Mouse (Mus musculus): ENCODE data around the gene Gsn.

Gene Gsn

GRCm38 (mm10) chr2:35288758-35289635 lies 32.8 kb downstream of the Gsn start:
- Histone ChIP-seq H3K4me1 (replicated peaks; ENCODE audit: low read depth, low read length) (peaks cover 6% of the 10 kb centered on the region), H3K36me3 (ENCODE audit: insufficient read depth, low read length) (no peaks in the 10 kb centered on the region), H3K4me3 (replicated peaks; ENCODE audit: low read length) (no peak overlapping the region), H3K27me3 (ENCODE audit: insufficient read depth, low read length) (peaks cover 22% of the 10 kb centered on the region), H3K9me3 (ENCODE audit: low read length) (no peaks in the 10 kb centered on the region)
- TF ChIP-seq POU5F1 (IDR thresholded peaks at IDR 0.05; ENCODE audit: borderline replicate concordance, low read length) (no peak), NANOG (IDR thresholded peaks at IDR 0.05; ENCODE audit: borderline replicate concordance, low read length) (no peak), CTCF (conservative IDR thresholded peaks at IDR 0.05; ENCODE audit: low read length) (peak; percentile 59)

GRCm38 (mm10) chr2:35291856-35292255 lies 35.7 kb downstream of the Gsn start:
- H3K9me3 ChIP-seq (ENCODE audit: low read length): no peaks in the 10 kb centered on the region
- H3K4me3 ChIP-seq (replicated peaks; ENCODE audit: low read length): no peak overlapping the region
- TF ChIP-seq NANOG (IDR thresholded peaks at IDR 0.05; ENCODE audit: borderline replicate concordance, low read length): no peak
- TF ChIP-seq CTCF (conservative IDR thresholded peaks at IDR 0.05; ENCODE audit: low read length): peak; percentile 89
- no peak for TF ChIP-seq POU5F1 (IDR thresholded peaks at IDR 0.05; ENCODE audit: borderline replicate concordance, low read length)
- no peaks in the 10 kb centered on the region for H3K36me3 ChIP-seq (ENCODE audit: insufficient read depth, low read length)
- H3K4me1 ChIP-seq (replicated peaks; ENCODE audit: low read depth, low read length): peaks cover 6% of the 10 kb centered on the region; the same call in 1 of the 2 replicates
- H3K27me3 ChIP-seq (ENCODE audit: insufficient read depth, low read length): peaks cover 19% of the 10 kb centered on the region

DNA sequence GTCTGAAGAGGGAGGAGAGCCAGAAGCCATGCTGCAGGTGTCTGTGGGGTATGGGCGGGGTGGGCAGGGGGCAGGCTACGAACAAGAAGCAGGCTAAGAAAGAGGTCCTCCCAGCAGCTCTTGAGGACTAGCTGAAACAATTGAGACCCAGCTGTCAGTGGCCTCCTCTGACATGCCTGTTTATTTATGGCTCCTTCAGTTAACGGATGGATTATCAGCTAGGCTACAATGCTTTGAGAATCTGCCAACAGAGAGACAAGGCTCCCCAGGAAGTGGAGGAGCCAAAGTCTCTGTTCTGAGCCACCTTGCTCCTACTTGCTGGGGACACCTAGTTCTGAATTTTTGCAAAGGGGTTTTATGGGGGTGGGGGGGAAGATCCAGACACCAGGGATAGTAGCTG lies 36.5 kb downstream of the Gsn start:
- Histone ChIP-seq H3K4me1 (replicated peaks; ENCODE audit: low read depth, low read length) (peaks cover 6% of the 10 kb centered on the region; the same call in 1 of the 2 replicates), H3K9me3 (ENCODE audit: low read length) (no peaks in the 10 kb centered on the region), H3K4me3 (replicated peaks; ENCODE audit: low read length) (no peak overlapping the region), H3K27me3 (ENCODE audit: insufficient read depth, low read length) (peaks cover 23% of the 10 kb centered on the region), H3K36me3 (ENCODE audit: insufficient read depth, low read length) (no peaks in the 10 kb centered on the region)
- TF ChIP-seq CTCF (conservative IDR thresholded peaks at IDR 0.05; ENCODE audit: low read length): no peak
- TF ChIP-seq POU5F1 (IDR thresholded peaks at IDR 0.05; ENCODE audit: borderline replicate concordance, low read length): no peak
- TF ChIP-seq NANOG (IDR thresholded peaks at IDR 0.05; ENCODE audit: borderline replicate concordance, low read length): no peak

- no peaks in the 10 kb centered on the region for H3K9me3 ChIP-seq (ENCODE audit: low read length)
- H3K4me1 ChIP-seq (replicated peaks; ENCODE audit: low read depth, low read length): peaks cover 8% of the 10 kb centered on the region; the same call in 1 of the 2 replicates
- peaks cover 25% of the 10 kb centered on the region for H3K27me3 ChIP-seq (ENCODE audit: insufficient read depth, low read length)
- TF ChIP-seq POU5F1 (IDR thresholded peaks at IDR 0.05; ENCODE audit: borderline replicate concordance, low read length): no peak
- TF ChIP-seq NANOG (IDR thresholded peaks at IDR 0.05; ENCODE audit: borderline replicate concordance, low read length): no peak
- TF ChIP-seq CTCF (conservative IDR thresholded peaks at IDR 0.05; ENCODE audit: low read length): no peak
- H3K4me3 ChIP-seq (replicated peaks; ENCODE audit: low read length): no peak overlapping the region
- H3K36me3 ChIP-seq (ENCODE audit: insufficient read depth, low read length): no peaks in the 10 kb centered on the region
These were observed 37.1 kb downstream of the Gsn start for GRCm38 (mm10) chr2:35293291-35293690.

GRCm38 (mm10) chr2:35297703-35298332 lies 41.6 kb downstream of the Gsn start:
- TF ChIP-seq POU5F1 (IDR thresholded peaks at IDR 0.05; ENCODE audit: borderline replicate concordance, low read length): no peak
- no peak for TF ChIP-seq NANOG (IDR thresholded peaks at IDR 0.05; ENCODE audit: borderline replicate concordance, low read length)
- peak; percentile 99 for TF ChIP-seq CTCF (conservative IDR thresholded peaks at IDR 0.05; ENCODE audit: low read length)
- Histone ChIP-seq H3K9me3 (ENCODE audit: low read length) (no peaks in the 10 kb centered on the region), H3K27me3 (ENCODE audit: insufficient read depth, low read length) (peaks cover 32% of the 10 kb centered on the region), H3K36me3 (ENCODE audit: insufficient read depth, low read length) (no peaks in the 10 kb centered on the region), H3K4me3 (replicated peaks; ENCODE audit: low read length) (no peak overlapping the region), H3K4me1 (replicated peaks; ENCODE audit: low read depth, low read length) (peaks cover 5% of the 10 kb centered on the region; the same call in 1 of the 2 replicates)

DNA sequence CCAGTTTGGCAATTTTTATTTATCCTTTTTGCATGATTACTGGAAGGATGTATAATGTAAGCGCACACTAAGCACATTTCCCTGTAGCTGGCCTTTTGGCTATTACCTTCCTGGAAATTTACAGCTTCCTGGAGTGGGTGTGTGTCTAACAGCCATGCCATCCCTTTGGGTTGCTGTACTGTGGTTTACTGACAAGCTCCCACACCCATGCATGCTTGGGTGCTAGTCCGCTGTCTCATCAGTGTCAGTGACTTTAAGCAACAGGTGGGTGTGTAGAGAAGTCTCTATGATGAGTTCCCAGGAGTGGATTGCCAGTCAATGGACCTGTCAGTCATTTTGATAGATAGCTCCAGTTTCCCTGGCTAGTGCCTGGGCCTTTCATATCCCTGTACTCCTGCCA lies 43.3 kb downstream of the Gsn start:
- TF ChIP-seq NANOG (IDR thresholded peaks at IDR 0.05; ENCODE audit: borderline replicate concordance, low read length): no peak
- H3K4me3 ChIP-seq (replicated peaks; ENCODE audit: low read length): no peak overlapping the region
- peaks cover 48% of the 10 kb centered on the region for H3K27me3 ChIP-seq (ENCODE audit: insufficient read depth, low read length)
- H3K36me3 ChIP-seq (ENCODE audit: insufficient read depth, low read length): no peaks in the 10 kb centered on the region
- H3K4me1 ChIP-seq (replicated peaks; ENCODE audit: low read depth, low read length): peaks cover 8% of the 10 kb centered on the region; the same call in 1 of the 2 replicates
- no peaks in the 10 kb centered on the region for H3K9me3 ChIP-seq (ENCODE audit: low read length)

GRCm38 (mm10) chr2:35302049-35302885 lies 46.1 kb downstream of the Gsn start:
- no peak overlapping the region for H3K4me3 ChIP-seq (replicated peaks; ENCODE audit: low read length)
- TF ChIP-seq CTCF (conservative IDR thresholded peaks at IDR 0.05; ENCODE audit: low read length) (no peak), NANOG (IDR thresholded peaks at IDR 0.05; ENCODE audit: borderline replicate concordance, low read length) (no peak), POU5F1 (IDR thresholded peaks at IDR 0.05; ENCODE audit: borderline replicate concordance, low read length) (no peak)
- H3K27me3 ChIP-seq (ENCODE audit: insufficient read depth, low read length): peaks cover 28% of the 10 kb centered on the region
- H3K4me1 ChIP-seq (replicated peaks; ENCODE audit: low read depth, low read length): peaks cover 8% of the 10 kb centered on the region; the same call in 1 of the 2 replicates
- H3K36me3 ChIP-seq (ENCODE audit: insufficient read depth, low read length): no peaks in the 10 kb centered on the region
- H3K9me3 ChIP-seq (ENCODE audit: low read length): no peaks in the 10 kb centered on the region

DNA sequence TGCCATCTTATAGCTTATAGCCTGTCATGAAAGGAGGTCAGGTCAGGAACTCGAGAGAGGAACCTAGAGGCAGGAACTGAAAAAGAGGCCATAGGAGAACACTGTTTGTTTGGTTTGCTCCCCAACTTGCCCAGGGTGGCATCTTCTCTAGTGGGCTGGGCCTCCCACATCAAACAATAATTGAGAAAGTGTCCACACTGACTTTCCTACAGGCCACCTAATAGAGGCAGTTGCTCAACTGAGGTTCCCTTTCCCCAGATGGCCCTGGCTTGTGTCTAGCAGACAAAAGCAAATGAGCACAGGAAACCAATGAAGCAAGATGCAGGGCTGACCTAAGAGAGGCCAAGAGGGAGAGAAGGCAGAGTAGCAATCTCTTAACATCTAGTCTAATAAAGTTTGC lies 52.0 kb downstream of the Gsn start:
- TF ChIP-seq NANOG (IDR thresholded peaks at IDR 0.05; ENCODE audit: borderline replicate concordance, low read length): no peak
- TF ChIP-seq POU5F1 (IDR thresholded peaks at IDR 0.05; ENCODE audit: borderline replicate concordance, low read length): no peak
- no peak for TF ChIP-seq CTCF (conservative IDR thresholded peaks at IDR 0.05; ENCODE audit: low read length)
- Histone ChIP-seq H3K36me3 (ENCODE audit: insufficient read depth, low read length) (no peaks in the 10 kb centered on the region), H3K4me1 (replicated peaks; ENCODE audit: low read depth, low read length) (0 out of 2 replicates have a peak, but pooled peaks cover under 1% of the 10 kb centered on the region), H3K4me3 (replicated peaks; ENCODE audit: low read length) (no peak overlapping the region), H3K27me3 (ENCODE audit: insufficient read depth, low read length) (peaks cover 18% of the 10 kb centered on the region), H3K9me3 (ENCODE audit: low read length) (0 out of 2 replicates have a peak, but pooled peaks cover 6% of the 10 kb centered on the region)
